Mouse (Mus musculus) lung, embryonic 15.5 days (tissue): ENCODE measurements around the gene Emid1. TPM values are rescaled to one million over a fixed set of nuclear protein-coding genes. Genes with fewer than 3 reads are reported as not detected.

Experiments used
- ATAC-seq: fragments of 200-750 bp; cut with Nextera tagmentation; 2 replicates; pipeline ENCODE4 v1.8.0; 2017; ENCODE audit warnings: moderate number of reproducible peaks, borderline replicate concordance; ENCODE audit not compliant: low FRiP score, low TSS enrichment; ENCODE audit errors: extremely low read depth
- H3K27ac ChIP-seq: fragments of 300-500 bp; sonication (generic); 2 replicates; pipeline ENCODE4 v1.5.1; 2015; ENCODE audit warnings: moderate library complexity, mild to moderate bottlenecking, inconsistent platforms
- H3K27me3 ChIP-seq: fragments of 300-500 bp; sonication (generic); 2 replicates; pipeline ENCODE4 v1.6.1; 2015; ENCODE audit warnings: inconsistent platforms
- H3K36me3 ChIP-seq: fragments of 300-500 bp; sonication (generic); 2 replicates; pipeline ENCODE4 v1.6.1; 2015; ENCODE audit warnings: inconsistent platforms
- H3K4me1 ChIP-seq: fragments of 300-500 bp; sonication (generic); 2 replicates; pipeline ENCODE4 v1.6.1; 2015; ENCODE audit warnings: inconsistent platforms
- H3K4me2 ChIP-seq: fragments of 300-500 bp; sonication (generic); 2 replicates; pipeline ENCODE4 v1.6.1; 2015; ENCODE audit warnings: inconsistent platforms, mild to moderate bottlenecking, moderate library complexity
- H3K4me3 ChIP-seq: fragments of 300-500 bp; sonication (generic); 2 replicates; pipeline ENCODE4 v1.5.1; 2015; ENCODE audit warnings: mild to moderate bottlenecking, inconsistent platforms
- H3K9ac ChIP-seq: fragments of 300-500 bp; sonication (generic); 2 replicates; pipeline ENCODE4 v1.6.1; 2015; ENCODE audit warnings: inconsistent platforms
- H3K9me3 ChIP-seq: fragments of 300-500 bp; sonication (generic); 2 replicates; pipeline ENCODE4 v1.6.1; 2016; ENCODE audit warnings: inconsistent platforms
- WGBS: fragments of 180-500 bp; shearing (Covaris S2); methylation state at CpG from one replicate; pipeline ENCODE4 v1.1.7; 2015; 5-methylcytosine and 5-hydroxymethylcytosine counted together
- polyA plus RNA-seq: library from polyadenylated mRNA; unstranded; fragments of >200 nt; fragmentation: Nextera tagmentation; extraction: Ambion mirVana; gene quantifications from 2 replicates; pipeline ENCODE4 v1.2.1, GENCODE M21; 2015

Gene Emid1
- polyA plus RNA-seq, 1 experiment from 2014 or later: 54.3 TPM

DNA sequence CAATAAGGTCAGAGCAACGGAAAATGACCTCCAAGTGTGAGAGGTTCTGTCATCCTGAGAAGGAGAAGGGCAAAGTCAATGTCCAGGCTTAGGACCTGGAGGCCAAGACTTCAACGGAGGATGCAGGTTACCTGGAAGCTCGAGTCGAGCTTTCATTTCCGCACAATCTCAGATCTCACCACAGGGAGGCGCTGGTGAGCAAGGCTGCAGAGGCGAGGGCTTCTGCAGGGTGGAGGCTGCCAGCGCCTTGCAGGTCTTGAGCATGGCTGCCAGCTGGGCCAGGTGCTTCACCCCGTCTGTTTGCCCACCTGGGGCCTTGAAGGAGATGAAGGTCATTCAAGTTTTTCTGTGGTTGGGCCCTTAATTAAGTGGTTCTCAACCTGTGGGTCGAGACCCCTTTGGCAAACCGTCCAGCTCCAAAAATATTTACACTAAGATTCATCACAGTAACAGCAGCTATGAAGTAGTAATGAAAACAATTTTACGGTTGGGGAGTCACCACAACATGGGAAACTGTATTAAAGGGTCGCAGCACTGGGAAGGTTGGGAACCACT is 29.9 kb upstream of the Emid1 start:
- no peaks in the 10 kb centered on the region for H3K27me3 ChIP-seq
- peak; percentile 52; the same call in 1 of the 2 replicates for ATAC-seq
- 10% methylated on average over 13 of the region's 13 CpGs for WGBS
- no peak overlapping the region for H3K4me2 ChIP-seq
- no peak overlapping the region for H3K9ac ChIP-seq
- H3K27ac ChIP-seq: peak overlapping the region; percentile 21
- H3K4me1 ChIP-seq: peaks cover 13% of the 10 kb centered on the region
- no peaks in the 10 kb centered on the region for H3K9me3 ChIP-seq
- H3K36me3 ChIP-seq: no peaks in the 10 kb centered on the region
- no peak overlapping the region for H3K4me3 ChIP-seq

DNA sequence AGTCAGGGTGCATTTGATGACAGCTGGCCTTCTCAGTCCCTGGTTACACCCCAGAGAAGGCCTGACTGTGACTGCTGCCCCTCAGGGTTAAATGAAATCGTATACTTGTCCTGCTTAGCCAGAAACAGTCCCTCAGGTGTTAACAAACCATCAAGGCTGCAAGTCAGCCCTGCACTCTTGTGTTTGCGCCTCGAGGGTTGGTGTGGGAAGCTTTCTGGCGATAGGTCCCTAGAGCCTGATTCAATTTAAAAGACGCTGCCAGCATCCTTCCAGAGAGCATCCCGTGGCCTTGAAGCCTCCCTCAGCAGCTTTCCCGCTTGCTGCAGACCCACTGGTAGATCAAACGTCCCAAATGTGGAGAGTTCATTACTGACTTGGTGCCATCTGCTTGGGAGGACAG is 27.3 kb upstream of the Emid1 start:
- no peak overlapping the region for H3K4me2 ChIP-seq
- H3K4me3 ChIP-seq: no peak overlapping the region
- WGBS: 49% methylated on average over 8 of the region's 8 CpGs
- H3K27ac ChIP-seq: no peak overlapping the region
- H3K9me3 ChIP-seq: no peaks in the 10 kb centered on the region
- H3K9ac ChIP-seq: no peak overlapping the region
- H3K27me3 ChIP-seq: no peaks in the 10 kb centered on the region
- ATAC-seq: no peak
- peaks cover 17% of the 10 kb centered on the region for H3K4me1 ChIP-seq
- H3K36me3 ChIP-seq: no peaks in the 10 kb centered on the region

DNA sequence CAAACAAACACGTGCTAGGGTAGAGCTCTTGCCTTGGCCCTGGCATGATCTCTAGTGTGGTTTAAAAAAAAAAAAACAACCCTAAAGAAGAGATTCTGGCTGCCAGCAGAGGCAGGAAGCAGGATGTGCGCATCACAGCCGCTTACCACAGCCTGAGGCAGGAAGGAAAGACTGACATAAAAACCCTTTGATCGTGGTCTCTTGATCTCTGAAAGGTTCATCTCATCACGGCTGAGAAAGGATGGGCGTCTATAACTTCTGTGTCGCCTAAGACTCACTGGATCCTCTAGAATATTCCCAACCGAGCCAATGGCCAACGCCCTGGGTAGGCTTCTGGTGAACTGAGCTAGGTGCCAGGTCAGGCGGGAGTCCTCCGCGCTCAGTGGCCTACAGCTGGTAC is 25.1 kb upstream of the Emid1 start:
- Histone ChIP-seq H3K27me3 (no peaks in the 10 kb centered on the region), H3K36me3 (no peaks in the 10 kb centered on the region), H3K27ac (peak overlapping the region; percentile 29), H3K9me3 (no peaks in the 10 kb centered on the region), H3K4me1 (0 out of 2 replicates have a peak, but pooled peaks cover 13% of the 10 kb centered on the region), H3K4me2 (no peak overlapping the region), H3K4me3 (no peak overlapping the region), H3K9ac (no peak overlapping the region)
- no peak for ATAC-seq
- WGBS: 60% methylated on average over 12 of the region's 12 CpGs

DNA sequence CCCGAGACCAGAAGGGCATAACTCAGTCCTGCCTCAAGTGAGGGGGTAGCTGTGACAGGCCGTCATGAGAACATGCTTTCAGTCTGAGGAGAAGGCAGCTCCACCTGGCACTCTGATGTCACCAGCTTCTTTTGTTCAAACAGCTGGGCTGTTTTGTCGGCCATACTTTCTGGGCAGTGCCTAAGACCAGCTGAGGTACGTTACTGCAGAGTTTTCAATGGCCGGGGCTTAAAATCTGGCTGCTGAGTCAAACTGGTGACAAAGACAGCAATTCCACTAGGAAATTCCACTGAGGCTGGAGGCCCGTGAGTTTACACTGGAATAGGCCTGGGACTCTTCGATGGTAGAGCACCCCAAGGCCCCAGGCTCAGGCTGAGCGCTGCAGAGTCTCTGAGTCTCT is 24.6 kb upstream of the Emid1 start:
- Histone ChIP-seq H3K36me3 (no peaks in the 10 kb centered on the region), H3K27ac (no peak overlapping the region), H3K27me3 (no peaks in the 10 kb centered on the region), H3K9ac (no peak overlapping the region), H3K4me2 (no peak overlapping the region), H3K4me1 (0 out of 2 replicates have a peak, but pooled peaks cover 12% of the 10 kb centered on the region), H3K9me3 (no peaks in the 10 kb centered on the region), H3K4me3 (no peak overlapping the region)
- 59% methylated on average over 8 of the region's 8 CpGs for WGBS
- no peak for ATAC-seq

DNA sequence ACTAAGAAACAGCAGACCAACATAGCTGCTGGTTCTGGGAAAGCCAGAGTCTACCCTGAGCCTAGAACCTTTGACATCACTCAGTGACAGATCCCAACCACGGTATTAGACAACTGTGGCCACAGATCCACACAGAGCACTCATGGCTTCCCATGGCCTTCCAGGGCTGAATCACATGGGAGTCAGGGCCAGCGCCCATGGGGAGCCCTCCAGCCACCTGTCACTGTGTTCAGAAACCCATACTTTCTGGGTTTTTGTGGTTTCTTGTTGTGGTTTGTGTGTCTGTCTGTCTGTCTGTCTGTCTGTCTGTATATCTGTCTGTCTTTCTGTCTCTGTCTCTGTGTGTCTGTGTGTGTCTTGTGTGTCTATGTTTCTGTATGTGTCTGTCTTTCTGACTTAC is 23.8 kb upstream of the Emid1 start:
- Histone ChIP-seq H3K4me1 (0 out of 2 replicates have a peak, but pooled peaks cover 10% of the 10 kb centered on the region), H3K9me3 (no peaks in the 10 kb centered on the region), H3K27me3 (no peaks in the 10 kb centered on the region), H3K4me2 (no peak overlapping the region), H3K9ac (no peak overlapping the region), H3K4me3 (no peak overlapping the region), H3K27ac (no peak overlapping the region), H3K36me3 (no peaks in the 10 kb centered on the region)
- no peak for ATAC-seq
- 90% methylated on average over 2 of the region's 2 CpGs for WGBS

DNA sequence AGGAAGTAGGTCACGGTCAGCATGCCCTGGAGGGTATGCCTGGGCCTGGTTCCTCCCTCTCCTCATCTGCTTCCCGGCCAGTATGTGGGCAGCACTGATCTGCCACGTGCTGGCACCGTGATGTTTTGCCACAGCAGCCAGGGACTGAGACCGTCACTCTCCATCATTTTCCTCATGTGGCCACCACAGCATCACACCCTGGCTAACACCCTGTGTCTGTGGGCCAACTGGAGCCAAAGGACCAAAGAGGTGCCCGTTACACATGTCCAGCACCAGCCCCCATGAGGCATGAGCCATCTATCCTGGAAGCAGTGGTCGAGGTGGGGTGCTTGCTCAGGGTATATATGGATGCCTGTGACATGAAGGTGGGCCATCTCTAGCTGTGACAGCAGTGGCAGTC is 23.1 kb upstream of the Emid1 start:
- WGBS: 86% methylated on average over 7 of the region's 7 CpGs
- no peaks in the 10 kb centered on the region for H3K9me3 ChIP-seq

DNA sequence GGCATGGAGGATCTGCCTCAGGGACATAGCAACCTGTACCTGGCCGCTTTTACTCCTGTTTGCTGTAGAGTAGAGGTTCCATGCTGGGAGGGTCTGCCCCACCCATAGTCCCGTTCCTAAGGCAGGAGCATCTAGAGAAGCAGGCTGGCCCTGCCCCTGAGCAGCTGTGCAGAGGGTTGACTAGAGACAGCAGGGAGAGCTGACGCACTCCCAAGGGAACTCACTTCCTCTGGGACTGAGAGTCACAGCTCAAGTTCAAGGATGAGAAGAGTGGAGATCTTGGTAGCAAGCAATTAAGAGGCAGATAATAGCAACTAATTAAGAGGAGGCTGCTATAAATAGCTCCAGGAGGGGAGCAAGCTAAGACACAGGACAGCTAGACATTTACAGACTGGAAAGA is 20.8 kb upstream of the Emid1 start:
- H3K4me1 ChIP-seq: 0 out of 2 replicates have a peak, but pooled peaks cover 10% of the 10 kb centered on the region
- no peaks in the 10 kb centered on the region for H3K9me3 ChIP-seq
- ATAC-seq: peak; percentile 40; the same call in 1 of the 2 replicates
- H3K4me2 ChIP-seq: no peak overlapping the region
- WGBS: 39% methylated on average over 3 of the region's 3 CpGs
- no peak overlapping the region for H3K27ac ChIP-seq
- no peaks in the 10 kb centered on the region for H3K36me3 ChIP-seq
- H3K27me3 ChIP-seq: no peaks in the 10 kb centered on the region
- no peak overlapping the region for H3K4me3 ChIP-seq
- H3K9ac ChIP-seq: no peak overlapping the region

More for the DNA sequence above, 23.1 kb upstream of the Emid1 start:
- H3K9ac ChIP-seq: no peak overlapping the region
- H3K4me1 ChIP-seq: 0 out of 2 replicates have a peak, but pooled peaks cover 10% of the 10 kb centered on the region
- H3K36me3 ChIP-seq: no peaks in the 10 kb centered on the region
- ATAC-seq: no peak
- H3K4me3 ChIP-seq: no peak overlapping the region
- H3K27ac ChIP-seq: no peak overlapping the region
- no peak overlapping the region for H3K4me2 ChIP-seq
- H3K27me3 ChIP-seq: no peaks in the 10 kb centered on the region

DNA sequence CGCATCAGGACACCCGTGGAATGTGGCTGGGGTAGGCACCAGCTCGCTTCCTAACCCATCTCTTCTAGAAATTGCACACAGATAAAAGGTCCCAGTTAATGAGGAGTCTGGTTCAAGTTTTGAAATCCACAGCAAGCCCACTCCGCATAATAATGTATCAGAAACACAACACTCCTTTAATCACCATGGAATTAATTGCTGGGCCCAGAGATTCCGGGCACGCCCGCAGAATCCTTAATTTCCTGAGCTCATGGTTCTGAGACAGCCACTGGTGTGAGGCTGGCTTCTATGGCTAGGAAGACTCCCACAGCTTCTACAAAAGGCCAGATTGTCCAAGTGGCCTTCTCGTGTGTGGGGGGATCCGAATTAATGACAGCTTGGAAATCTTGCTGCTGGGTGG is 15.3 kb upstream of the Emid1 start:
- Histone ChIP-seq H3K27ac (no peak overlapping the region), H3K36me3 (no peaks in the 10 kb centered on the region), H3K4me1 (peaks cover 31% of the 10 kb centered on the region), H3K27me3 (no peaks in the 10 kb centered on the region), H3K9me3 (no peaks in the 10 kb centered on the region), H3K4me3 (no peak overlapping the region), H3K9ac (no peak overlapping the region), H3K4me2 (no peak overlapping the region)
- no peak for ATAC-seq
- WGBS: 84% methylated on average over 9 of the region's 9 CpGs

DNA sequence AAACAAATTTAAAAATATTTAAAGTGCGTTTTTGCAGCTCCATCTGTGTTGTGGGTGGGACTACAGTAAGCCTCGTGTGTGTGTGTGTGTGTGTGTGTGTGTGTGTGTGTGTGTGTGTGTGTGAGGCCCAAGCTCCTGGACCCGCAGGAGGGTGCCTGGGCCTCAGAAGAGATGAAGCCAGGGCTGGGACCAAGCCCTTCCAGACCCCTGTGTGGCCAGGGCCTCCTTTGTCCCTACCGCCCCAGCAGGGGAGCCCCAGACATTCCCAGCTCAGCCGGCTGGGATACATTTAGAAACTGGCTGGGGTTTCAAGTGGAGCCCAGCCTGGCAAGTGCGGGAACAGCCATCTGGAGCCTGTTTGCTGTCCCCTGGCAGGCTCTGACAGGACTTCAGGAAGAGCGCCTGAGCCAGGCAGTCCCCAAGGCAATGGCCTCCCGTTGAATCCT is 13.4 kb upstream of the Emid1 start:
- H3K36me3 ChIP-seq: no peaks in the 10 kb centered on the region
- 17% methylated on average over 8 of the region's 8 CpGs for WGBS
- H3K9ac ChIP-seq: peak overlapping the region; percentile 20; the same call in 1 of the 2 replicates
- no peaks in the 10 kb centered on the region for H3K27me3 ChIP-seq
- peaks cover 31% of the 10 kb centered on the region for H3K4me1 ChIP-seq
- H3K27ac ChIP-seq: peak overlapping the region; percentile 77
- peak; percentile 84 for ATAC-seq
- peaks cover 4% of the 10 kb centered on the region; the same call in 1 of the 2 replicates for H3K9me3 ChIP-seq
- no peak overlapping the region for H3K4me3 ChIP-seq
- no peak overlapping the region for H3K4me2 ChIP-seq

DNA sequence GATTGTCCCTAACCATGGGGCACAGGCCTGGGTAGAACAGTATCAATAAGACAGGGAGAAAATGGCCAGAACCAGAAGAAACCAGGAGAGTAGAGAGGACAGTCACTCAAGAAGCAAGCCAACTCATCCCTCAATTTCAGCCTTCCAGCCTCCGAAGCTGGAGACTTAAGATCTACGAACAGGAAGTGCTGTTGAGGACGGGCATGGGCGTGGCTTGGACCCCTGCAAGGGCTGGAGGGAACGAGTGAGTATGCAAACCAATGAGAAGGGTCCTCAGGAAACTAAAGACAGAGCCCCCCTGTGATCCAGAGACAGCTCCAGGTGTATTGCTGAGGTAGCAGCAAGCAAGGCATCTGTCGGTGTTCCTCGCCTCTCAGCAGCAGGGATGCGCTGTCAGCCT is 12.3 kb upstream of the Emid1 start:
- Histone ChIP-seq H3K4me2 (no peak overlapping the region), H3K9ac (no peak overlapping the region), H3K27ac (no peak overlapping the region), H3K4me1 (peaks cover 31% of the 10 kb centered on the region), H3K36me3 (no peaks in the 10 kb centered on the region), H3K27me3 (no peaks in the 10 kb centered on the region), H3K4me3 (no peak overlapping the region), H3K9me3 (peaks cover 4% of the 10 kb centered on the region; the same call in 1 of the 2 replicates)
- no peak for ATAC-seq
- 35% methylated on average over 8 of the region's 8 CpGs for WGBS

DNA sequence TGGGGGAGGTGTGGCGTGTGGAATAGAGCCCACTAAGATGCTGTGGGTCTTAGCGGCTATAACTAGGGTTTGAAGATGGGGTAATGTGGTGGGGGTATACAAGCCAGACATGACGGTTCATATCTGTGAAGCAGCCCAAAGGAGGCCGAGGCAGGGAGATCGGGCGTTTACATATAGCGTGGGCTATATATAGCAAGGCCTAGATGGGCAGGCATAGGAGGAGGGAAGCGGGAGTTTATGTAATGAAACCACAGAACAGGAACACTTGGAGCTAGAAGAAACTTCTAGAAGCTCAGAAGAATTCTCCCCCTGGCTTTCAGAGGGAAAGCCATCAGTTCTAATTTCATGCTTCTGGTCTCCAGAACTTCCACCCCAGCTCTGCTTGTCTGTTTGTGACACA is 11.4 kb upstream of the Emid1 start:
- no peak overlapping the region for H3K9ac ChIP-seq
- no peaks in the 10 kb centered on the region for H3K27me3 ChIP-seq
- H3K36me3 ChIP-seq: no peaks in the 10 kb centered on the region
- peaks cover 4% of the 10 kb centered on the region; the same call in 1 of the 2 replicates for H3K9me3 ChIP-seq
- H3K4me1 ChIP-seq: peaks cover 31% of the 10 kb centered on the region
- H3K4me3 ChIP-seq: no peak overlapping the region
- WGBS: 80% methylated on average over 8 of the region's 8 CpGs
- no peak for ATAC-seq
- no peak overlapping the region for H3K27ac ChIP-seq
- no peak overlapping the region for H3K4me2 ChIP-seq

DNA sequence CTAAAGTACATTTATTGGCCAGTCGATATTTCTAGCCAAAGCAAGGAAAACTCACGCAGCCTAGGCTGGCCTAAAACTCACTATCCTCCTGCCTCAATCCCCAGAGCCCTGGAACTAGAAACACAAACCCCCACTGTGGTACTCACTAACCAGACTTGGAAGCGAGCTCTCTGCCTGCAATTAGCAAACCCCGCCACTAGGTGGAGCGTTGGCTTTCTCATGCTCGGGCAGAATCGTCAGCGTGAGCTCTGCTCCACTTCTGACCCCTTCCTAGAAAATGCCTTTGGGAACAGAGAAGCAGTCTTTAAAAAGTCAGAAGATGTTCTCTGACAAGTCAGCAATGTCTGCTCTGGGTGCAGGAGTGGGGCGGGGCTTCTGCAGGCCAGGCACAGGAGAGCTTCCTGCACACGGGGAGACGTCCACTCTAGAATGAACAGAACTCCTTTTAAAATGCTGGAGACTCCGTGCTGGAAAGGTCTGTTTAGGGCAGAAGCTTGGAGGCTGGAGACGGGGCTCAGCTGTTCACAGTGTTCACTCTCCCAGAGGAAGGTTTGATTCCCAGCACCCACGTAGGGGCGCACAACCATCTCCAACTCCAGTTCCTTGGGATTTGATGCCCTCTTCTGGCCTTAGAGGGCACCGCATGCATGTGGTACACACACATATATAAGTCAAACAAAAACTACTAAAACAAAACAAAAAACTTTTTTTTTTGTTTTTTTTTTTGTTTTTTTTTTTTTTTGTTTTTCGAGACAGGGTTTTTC is 8.8 kb upstream of the Emid1 start:
- H3K4me2 ChIP-seq: no peak overlapping the region
- WGBS: 68% methylated on average over 17 of the region's 17 CpGs
- H3K4me3 ChIP-seq: no peak overlapping the region
- no peak overlapping the region for H3K27ac ChIP-seq
- no peak for ATAC-seq
- H3K27me3 ChIP-seq: no peaks in the 10 kb centered on the region
- H3K36me3 ChIP-seq: no peaks in the 10 kb centered on the region
- peaks cover 26% of the 10 kb centered on the region for H3K4me1 ChIP-seq
- H3K9ac ChIP-seq: no peak overlapping the region
- H3K9me3 ChIP-seq: peaks cover 4% of the 10 kb centered on the region; the same call in 1 of the 2 replicates
